Mouse (Mus musculus) heart, embryonic 16.5 days (tissue): ENCODE results near the gene Gpsm2. TPM values are rescaled to one million over a fixed set of nuclear protein-coding genes. Genes with fewer than 3 reads are reported as not detected.

Source experiments
- polyA plus RNA-seq: library from polyadenylated mRNA; unstranded; fragments of >200 nt; fragmentation: Nextera tagmentation; extraction: Ambion mirVana; gene quantifications from 2 replicates; pipeline ENCODE4 v1.2.1, GENCODE M21; 2015

Gene Gpsm2
- polyA plus RNA-seq, 1 experiment from 2014 or later: 28.9 TPM

Other genes with a start within 250 kb of the Gpsm2 start
- 0.41 and 0.46 TPM in 2 replicates for gene 1700013F07Rik, start 188.2 kb downstream of the Gpsm2 start, polyA plus RNA-seq
- gene 5330417C22Rik, start 185.8 kb downstream of the Gpsm2 start, polyA plus RNA-seq: 1.9 and 2.9 TPM in 2 replicates
- 30.8 and 33.3 TPM in 2 replicates for gene Tmem167b, start 159.8 kb downstream of the Gpsm2 start, polyA plus RNA-seq
- gene Taf13, start 150.6 kb downstream of the Gpsm2 start, polyA plus RNA-seq: 26.6 and 29.9 TPM in 2 replicates
- 6.7 and 7.1 TPM in 2 replicates for gene Wdr47, start 131.0 kb downstream of the Gpsm2 start, polyA plus RNA-seq
- 52.2 and 63.3 TPM in 2 replicates for gene Clcc1, start 68.4 kb downstream of the Gpsm2 start, polyA plus RNA-seq
- 0.10 TPM in 1 of 2 replicates, not detected in the other for gene Aknad1, start 17.3 kb upstream of the Gpsm2 start, polyA plus RNA-seq
- gene Stxbp3, start 118.2 kb upstream of the Gpsm2 start, polyA plus RNA-seq: 32.2 and 33.1 TPM in 2 replicates
- gene Fndc7, start 167.7 kb upstream of the Gpsm2 start, polyA plus RNA-seq: 0.10 and 0.21 TPM in 2 replicates
- gene Prpf38b, start 189.4 kb upstream of the Gpsm2 start, polyA plus RNA-seq: 49.9 and 60.6 TPM in 2 replicates
- gene Henmt1, start 217.6 kb upstream of the Gpsm2 start, polyA plus RNA-seq: 0.22 and 0.39 TPM in 2 replicates
- gene Gm9857, start 218.1 kb upstream of the Gpsm2 start, polyA plus RNA-seq: not detected in 2 replicates